Mouse (Mus musculus) lung, postnatal 0 days (tissue): ENCODE measurements around the gene Nhs.
A peak's percentile ranks its signal among the peaks of the same experiment; 100 is the strongest.
"Not testable (repeated sequence)": the region's sequence is repeated elsewhere in the genome, so short reads cannot be mapped to it uniquely, and the experiment has no call there.

Experiments used
- CTCF ChIP-seq: IDR thresholded peaks from 2 replicates; pipeline ENCODE4 v1.5.1; 2016; ENCODE audit warnings: antibody characterized with exemption, mild to moderate bottlenecking
- EP300 ChIP-seq: IDR thresholded peaks from 2 replicates; pipeline ENCODE4 v1.6.1; 2016; ENCODE audit warnings: antibody characterized with exemption, mild to moderate bottlenecking, control low read depth

DNA sequence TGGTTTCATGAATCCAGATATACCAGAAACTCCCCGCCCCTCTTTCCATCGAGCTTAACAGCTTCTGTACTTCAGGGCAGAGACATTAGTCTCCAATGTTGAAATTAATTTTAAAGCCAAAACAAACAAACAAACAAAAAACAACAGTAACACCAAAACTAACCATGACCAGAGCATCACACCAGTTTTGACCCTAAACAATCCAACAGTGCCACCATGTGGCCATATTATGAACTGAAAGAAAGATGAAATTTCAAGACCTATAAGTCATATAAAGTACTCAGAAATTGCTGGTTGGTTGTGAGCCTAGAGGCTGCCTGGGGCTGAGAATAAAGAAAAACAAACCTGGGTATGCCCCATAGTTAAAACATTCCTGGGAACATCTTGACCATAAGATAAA, 333.3 kb downstream of the Nhs start:
- TF ChIP-seq EP300: not testable (repeated sequence)
- TF ChIP-seq CTCF: peak; percentile 68
